Mouse (Mus musculus) myocyte (in vitro differentiated cells): ENCODE results near the gene 1110032A03Rik. TPM values are rescaled to one million over a fixed set of nuclear protein-coding genes. Genes with fewer than 3 reads are reported as not detected.

Source experiments
- H3K27me3 ChIP-seq: one replicate; pipeline ENCODE4 v1.6.1; 2011; ENCODE audit not compliant: control insufficient read depth, insufficient read depth, insufficient read length
- H3K36me3 ChIP-seq: one replicate; pipeline ENCODE4 v1.6.1; 2011; ENCODE audit not compliant: control insufficient read depth, insufficient read depth
- H3K4me2 ChIP-seq: one replicate; pipeline ENCODE4 v1.6.1; 2011; ENCODE audit warnings: low read depth, control low read depth
- H3K4me3 ChIP-seq: one replicate; pipeline ENCODE4 v1.5.1; 2011; ENCODE audit warnings: mild to moderate bottlenecking, control low read depth, moderate library complexity
- H3K79me2 ChIP-seq: one replicate; pipeline ENCODE4 v1.6.1; 2011; ENCODE audit not compliant: control insufficient read depth, insufficient read depth
- H3ac ChIP-seq: one replicate; pipeline ENCODE4 v1.6.1; 2011; ENCODE audit not compliant: control insufficient read depth, insufficient read length
- CEBPB ChIP-seq: IDR thresholded peaks from 2 replicates; pipeline ENCODE4 v1.6.1; 2011; ENCODE audit warnings: mild to moderate bottlenecking, moderate library complexity; ENCODE audit not compliant: poor library complexity, insufficient read depth, severe bottlenecking
- E2F4 ChIP-seq: IDR thresholded peaks from one replicate; pipeline ENCODE4 v1.6.1; 2011; ENCODE audit warnings: mild to moderate bottlenecking, control low read depth, moderate library complexity; ENCODE audit not compliant: insufficient read depth
- MAX ChIP-seq: IDR thresholded peaks from one replicate; pipeline ENCODE4 v1.6.1; 2011; ENCODE audit warnings: low read depth, mild to moderate bottlenecking, control low read depth
- MYOD1 ChIP-seq, 3 experiments: IDR thresholded peaks; one replicate each; pipeline ENCODE4 v1.6.1; 2011; ENCODE audit warnings: control low read depth in 2 of 3, low read depth in 2 of 3, mild to moderate bottlenecking in 2 of 3, moderate library complexity in 1 of 3; ENCODE audit not compliant: insufficient read length in 2 of 3, control insufficient read depth in 1 of 3
- MYOG ChIP-seq, 3 experiments: IDR thresholded peaks; one replicate each; pipeline ENCODE4 v1.6.1; 2011; ENCODE audit warnings: control low read depth in 2 of 3, low read depth in 2 of 3, mild to moderate bottlenecking in 2 of 3; ENCODE audit not compliant: insufficient read length in 2 of 3, control insufficient read depth in 1 of 3, insufficient read depth in 1 of 3
- POLR2A ChIP-seq: IDR thresholded peaks from one replicate; pipeline ENCODE4 v1.6.1; 2011; ENCODE audit warnings: low read depth, mild to moderate bottlenecking, control low read depth, moderate library complexity; ENCODE audit not compliant: insufficient read length
- POLR2AphosphoS2 ChIP-seq: IDR thresholded peaks from one replicate; pipeline ENCODE4 v1.6.1; 2011; ENCODE audit warnings: low read depth, control low read depth; ENCODE audit not compliant: insufficient read length
- REST ChIP-seq: IDR thresholded peaks from one replicate; pipeline ENCODE4 v1.6.1; 2011; ENCODE audit warnings: mild to moderate bottlenecking, control low read depth, moderate library complexity; ENCODE audit not compliant: insufficient read depth, insufficient read length
- SRF ChIP-seq: IDR thresholded peaks from one replicate; pipeline ENCODE4 v1.6.1; 2011; ENCODE audit warnings: low read depth; ENCODE audit not compliant: control insufficient read depth, insufficient read length
- TCF12 ChIP-seq: IDR thresholded peaks from one replicate; pipeline ENCODE4 v1.6.1; 2011; ENCODE audit warnings: mild to moderate bottlenecking, control low read depth; ENCODE audit not compliant: poor library complexity, insufficient read depth, severe bottlenecking
- TCF3 ChIP-seq: IDR thresholded peaks from one replicate; pipeline ENCODE4 v1.6.1; 2011; ENCODE audit warnings: low read depth, control low read depth; ENCODE audit not compliant: insufficient read length
- USF1 ChIP-seq: IDR thresholded peaks from one replicate; pipeline ENCODE4 v1.6.1; 2011; ENCODE audit warnings: low read depth, mild to moderate bottlenecking, control low read depth, moderate library complexity
- polyA plus RNA-seq: library from polyadenylated mRNA; unstranded; fragments of >200 nt; fragmentation: generic; extraction: Trizol; gene quantifications from one replicate; pipeline ENCODE4 v1.2.1, GENCODE M21; 2012; ENCODE audit warnings: missing spikeins

The 1110032A03Rik gene
- polyA plus RNA-seq, 1 experiment = 12.8 TPM

DNA sequence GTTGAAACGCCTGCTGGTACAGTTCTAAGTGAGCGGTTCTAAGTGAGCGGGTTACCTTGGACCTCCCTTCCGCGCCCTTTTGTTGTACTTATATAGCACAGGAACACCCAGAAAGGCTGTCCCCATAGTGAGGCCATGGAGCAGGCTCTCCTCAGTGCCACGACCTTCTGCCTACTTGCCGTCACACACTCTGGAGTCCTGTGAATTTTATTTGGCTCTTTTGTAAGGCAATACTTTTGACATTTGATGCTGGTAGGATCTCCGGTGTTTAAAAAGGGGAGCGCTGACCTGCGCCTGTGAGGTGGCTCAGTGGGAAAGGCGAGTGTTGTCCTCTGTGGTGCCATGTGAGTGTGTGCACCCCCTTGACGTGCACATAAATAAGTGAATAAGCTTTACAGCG is 33.8 kb upstream of the 1110032A03Rik start:
- H3K4me3 ChIP-seq = no peak overlapping the region
- H3K79me2 ChIP-seq = no peaks in the 10 kb centered on the region
- TF ChIP-seq MAX (no peak), USF1 (no peak), E2F4 (no peak), TCF3 (no peak), CEBPB (no peak), TCF12 (no peak), MYOG (IDR thresholded peaks at IDR 0.05; ENCODE audit: control insufficient read depth in 1 of 3, insufficient read depth in 1 of 3, insufficient read length in 2 of 3, low read depth in 2 of 3) (no peak), REST (no peak), MYOD1 (IDR thresholded peaks at IDR 0.05; ENCODE audit: control insufficient read depth in 1 of 3, insufficient read length in 2 of 3, low read depth in 2 of 3) (no peak), POLR2A (no peak), POLR2AphosphoS2 (no peak), SRF (no peak)
- H3ac ChIP-seq = no peak overlapping the region
- H3K36me3 ChIP-seq = peaks cover 13% of the 10 kb centered on the region
- no peak overlapping the region for H3K4me2 ChIP-seq
- H3K27me3 ChIP-seq = no peaks in the 10 kb centered on the region

GRCm38 (mm10) chr9:50808471-50808870 is 33.2 kb upstream of the 1110032A03Rik start:
- no peak overlapping the region for H3K4me3 ChIP-seq
- no peaks in the 10 kb centered on the region for H3K79me2 ChIP-seq
- TF ChIP-seq MAX (no peak), SRF (no peak), USF1 (no peak), CEBPB (no peak), MYOG (IDR thresholded peaks at IDR 0.05; ENCODE audit: control insufficient read depth in 1 of 3, insufficient read depth in 1 of 3, insufficient read length in 2 of 3, low read depth in 2 of 3) (no peak), TCF12 (no peak), TCF3 (no peak), MYOD1 (IDR thresholded peaks at IDR 0.05; ENCODE audit: control insufficient read depth in 1 of 3, insufficient read length in 2 of 3, low read depth in 2 of 3) (no peak), POLR2AphosphoS2 (no peak), E2F4 (no peak), POLR2A (no peak), REST (no peak)
- H3K36me3 ChIP-seq = peaks cover 18% of the 10 kb centered on the region
- H3ac ChIP-seq = no peak overlapping the region
- H3K27me3 ChIP-seq = no peaks in the 10 kb centered on the region
- no peak overlapping the region for H3K4me2 ChIP-seq

- Histone ChIP-seq H3ac (no peak overlapping the region), H3K4me2 (no peak overlapping the region), H3K36me3 (peaks cover 17% of the 10 kb centered on the region), H3K79me2 (no peaks in the 10 kb centered on the region), H3K4me3 (no peak overlapping the region), H3K27me3 (no peaks in the 10 kb centered on the region)
- TF ChIP-seq USF1 (no peak), MYOG (IDR thresholded peaks at IDR 0.05; ENCODE audit: control insufficient read depth in 1 of 3, insufficient read depth in 1 of 3, insufficient read length in 2 of 3, low read depth in 2 of 3) (no peak), MYOD1 (IDR thresholded peaks at IDR 0.05; ENCODE audit: control insufficient read depth in 1 of 3, insufficient read length in 2 of 3, low read depth in 2 of 3) (no peak), SRF (no peak), POLR2AphosphoS2 (no peak), MAX (no peak), REST (no peak), CEBPB (no peak), E2F4 (no peak), TCF12 (no peak), POLR2A (no peak), TCF3 (no peak)
These were observed 27.8 kb upstream of the 1110032A03Rik start for GRCm38 (mm10) chr9:50803055-50803671.

DNA sequence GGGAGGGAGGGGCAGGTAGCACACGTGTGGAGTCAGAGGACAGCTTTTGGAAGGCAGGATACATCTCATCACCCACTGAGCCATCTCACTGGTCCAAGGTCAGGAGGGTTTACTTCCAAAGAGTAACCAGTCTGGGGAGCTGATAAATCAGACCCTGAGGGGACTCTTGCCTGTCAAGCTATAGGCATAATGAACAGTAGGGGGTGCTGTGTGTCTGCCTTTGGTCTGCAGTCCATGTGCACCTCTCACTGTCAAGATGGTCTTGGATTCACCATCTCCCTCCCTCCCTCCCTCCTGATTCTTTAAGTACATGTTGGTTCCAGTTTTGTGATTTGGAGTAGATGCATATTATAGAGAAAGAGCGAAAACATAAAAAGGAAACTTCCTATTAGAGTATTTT is 25.7 kb upstream of the 1110032A03Rik start:
- Histone ChIP-seq H3K79me2 (no peaks in the 10 kb centered on the region), H3K4me3 (no peak overlapping the region), H3ac (no peak overlapping the region), H3K4me2 (no peak overlapping the region), H3K36me3 (peaks cover 16% of the 10 kb centered on the region), H3K27me3 (no peaks in the 10 kb centered on the region)
- no peak for TF ChIP-seq MAX
- TF ChIP-seq TCF12 = no peak
- TF ChIP-seq SRF = no peak
- TF ChIP-seq POLR2A = no peak
- TF ChIP-seq REST = no peak
- no peak for TF ChIP-seq POLR2AphosphoS2
- no peak for TF ChIP-seq MYOG (IDR thresholded peaks at IDR 0.05; ENCODE audit: control insufficient read depth in 1 of 3, insufficient read depth in 1 of 3, insufficient read length in 2 of 3, low read depth in 2 of 3)
- no peak for TF ChIP-seq MYOD1 (IDR thresholded peaks at IDR 0.05; ENCODE audit: control insufficient read depth in 1 of 3, insufficient read length in 2 of 3, low read depth in 2 of 3)
